Mouse (Mus musculus) bone marrow, adult 2 months (tissue): ENCODE data around the gene Mei4.
A peak's percentile ranks its signal among the peaks of the same experiment; 100 is the strongest.

Experiments
- CTCF ChIP-seq: fragments of 200-500 bp; IDR thresholded peaks from 2 replicates; pipeline ENCODE4 v1.5.1; 2011; ENCODE audit warnings: low read length, control low read depth; ENCODE audit not compliant: control insufficient read depth, insufficient read depth
- POLR2A ChIP-seq: fragments of 200-500 bp; IDR thresholded peaks from 2 replicates; pipeline ENCODE4 v1.6.1; 2011; ENCODE audit warnings: low read depth, mild to moderate bottlenecking, control low read depth, low read length, borderline replicate concordance; ENCODE audit not compliant: control insufficient read depth

GRCm38 (mm10) chr9:81863181-81863887 lies at the start of gene Mei4:
- TF ChIP-seq CTCF (peak; percentile 29; the same call in 1 of the 2 replicates), POLR2A (no peak)
